In the genomic region with DNA sequence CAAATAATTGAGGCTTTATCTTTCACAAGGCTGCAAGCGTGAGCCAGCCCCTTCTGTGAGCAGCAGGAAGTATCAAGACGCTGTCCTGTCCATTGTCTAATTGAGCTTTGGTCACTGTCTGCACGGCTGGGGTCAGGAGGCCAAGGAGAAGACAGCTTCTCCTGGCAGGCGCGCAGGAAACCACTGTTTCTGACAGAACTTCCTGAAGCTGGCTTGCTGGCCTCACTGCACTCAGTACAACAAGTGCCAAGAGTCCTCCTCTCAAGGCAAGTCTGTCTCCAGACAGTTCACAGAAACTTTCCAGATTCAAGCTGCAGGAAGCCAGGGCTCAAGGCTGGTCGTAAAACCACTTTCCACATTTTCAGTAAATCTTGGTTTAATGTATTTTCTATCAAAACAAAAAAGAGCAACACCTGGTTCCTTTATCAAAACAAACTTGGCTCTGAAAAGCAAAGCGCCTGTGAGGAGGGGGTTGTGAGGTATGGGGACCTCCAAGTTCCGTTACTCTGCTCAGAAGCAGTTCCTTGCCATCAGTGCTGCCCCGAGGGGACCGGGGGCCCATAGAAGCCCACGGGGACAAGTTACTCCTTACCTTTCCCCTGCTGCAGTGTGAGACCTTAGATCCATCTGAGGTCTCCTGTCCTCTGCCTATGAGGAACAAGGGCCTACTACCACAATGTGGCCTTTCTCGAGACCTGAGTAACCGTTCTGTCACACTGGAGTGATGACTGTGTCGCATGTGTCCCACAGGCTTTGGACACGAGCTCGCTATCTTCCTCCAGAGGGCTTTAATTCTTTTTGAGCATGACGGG, we compare ENCODE assay signal across 9 mouse cellular contexts. TPM values are rescaled to one million over a fixed set of nuclear protein-coding genes. Genes with fewer than 3 reads are reported as not detected.
A peak's percentile ranks its signal among the peaks of the same experiment; 100 is the strongest.
DNase-seq lines count a peak whose midpoint lies in the region; ATAC-seq and TF ChIP-seq lines count a peak whose summit lies in the region.
"Had no signal": no experiment of that assay in that cellular context is flagged by ENCODE, and none has a peak within 500 bp of the region (broad histone marks: within the 10 kb centered on the region; RNA-seq: fewer than 3 reads in every experiment).

No protein-coding gene starts in this region.

- H3K36me3 ChIP-seq in heart, embryonic 13.5 days, result peaks cover 33% of the 10 kb centered on the region

- H3K27me3 ChIP-seq in heart, embryonic 13.5 days (replicated peaks), result no peaks in the 10 kb centered on the region

- 0 out of 2 replicates have a peak overlapping the region, but pooled peaks have one; percentile 4 for H3K4me2 ChIP-seq in heart, embryonic 13.5 days

- TF ChIP-seq CTCF in bone marrow, adult 2 months (IDR thresholded peaks at IDR 0.05; ENCODE audit: control insufficient read depth, insufficient read depth, low read length), result no peak

- DNase-seq in adrenal gland, adult (ENCODE audit: inconsistent age in 2 of 2, low spot score in 1 of 2), result peak; percentile 71 to 81
- no peak for DNase-seq in adrenal gland, postnatal 4 days (ENCODE audit: low spot score in 2 of 2)
- DNase-seq in kidney, postnatal 14 days, result peak; percentile 91
- peak; percentile 84 for DNase-seq in lung, postnatal 25 days (ENCODE audit: low spot score)
- DNase-seq in telencephalon, adult 2 months (ENCODE audit: low read depth, low spot score), result peak; percentile 33

- H3K9me3 ChIP-seq in heart, embryonic 13.5 days, result peaks cover 6% of the 10 kb centered on the region

- no peak for TF ChIP-seq POLR2A in bone marrow, adult 2 months (IDR thresholded peaks at IDR 0.05; ENCODE audit: borderline replicate concordance, control insufficient read depth, low read depth, low read length)

- peaks cover 15% of the 10 kb centered on the region for H3K4me1 ChIP-seq in bone marrow, adult 2 months (ENCODE audit: control insufficient read depth, insufficient read depth, low read length)
- peaks cover 49% of the 10 kb centered on the region for H3K4me1 ChIP-seq in heart, embryonic 13.5 days

- no peak overlapping the region for H3K4me3 ChIP-seq in bone marrow, adult 2 months (replicated peaks; ENCODE audit: control insufficient read depth, low read depth, low read length)
- no peak overlapping the region for H3K4me3 ChIP-seq in heart, embryonic 13.5 days
- H3K4me3 ChIP-seq: myocyte had no signal

- 0 out of 2 replicates have a peak overlapping the region, but pooled peaks have one; percentile 58 for H3K9ac ChIP-seq in heart, embryonic 13.5 days

- no peak; the same call in 1 of the 2 replicates for ATAC-seq in heart, embryonic 13.5 days (ENCODE audit: extremely low read depth, insufficient number of reproducible peaks, low FRiP score, low TSS enrichment)
- no peak for ATAC-seq in cerebellum, adult (ENCODE audit: insufficient number of reproducible peaks, low FRiP score, low TSS enrichment)

- 9% methylated on average over 17 of the region's 17 CpGs for WGBS in bone marrow, adult 2 months
- WGBS in heart, embryonic 13.5 days, result 53% methylated on average over 17 of the region's 17 CpGs

- H3K27ac ChIP-seq in bone marrow, adult 2 months (ENCODE audit: control insufficient read depth, insufficient read depth, low read depth, low read length, poor library complexity), result peak overlapping the region; percentile 92
- H3K27ac ChIP-seq in heart, embryonic 13.5 days (replicated peaks), result peak overlapping the region; percentile 79

RNA-seq across cellular contexts. Expression of a gene that starts 17.2 kb away (rescaled TPM):
- 10 to 100 TPM; 36.9 to 37.5 TPM for total RNA-seq in adrenal gland, postnatal 4 days (2021)
- 18.3 and 38.3 TPM in 2 replicates for polyA plus RNA-seq in bone marrow, adult 2 months (2011; ENCODE audit: insufficient read depth, insufficient read length, low replicate concordance, missing spikeins)
- 10.9 and 11.3 TPM in 2 replicates for polyA plus RNA-seq in heart, embryonic 13.5 days (2015; fragmentation: Nextera tagmentation; extraction: Ambion mirVana)

Comparison
In these comparisons a context has a peak if more than half of its experiments do, and no peak if none do; other contexts are left out.
1. DNase-seq: peak in adrenal gland, adult (2 of 2), kidney, postnatal 14 days (single experiment), lung, postnatal 25 days (single experiment) and telencephalon, adult 2 months (single experiment); none in adrenal gland, postnatal 4 days (0 of 2).